Mouse (Mus musculus) layer of hippocampus, postnatal 25 days (tissue): ENCODE measurements around the gene Prkci. TPM values are rescaled to one million over a fixed set of nuclear protein-coding genes. Genes with fewer than 3 reads are reported as not detected.

Source experiments
- microRNA-seq, 2 experiments: library from miRNA; unstranded; fragments of <30 nt; microRNA quantifications; one replicate each; pipeline ENCODE4 v1.2.0; 2021
- total RNA-seq, 2 experiments: library from RNA; stranded (reverse); gene quantifications; 2 replicates each; pipeline ENCODE4 v1.2.3; 2021

Prkci gene
- total RNA-seq, 2 experiments from 2014 or later = 56.8 to 63.4 TPM

Small RNA genes within 50 kb of the gene (microRNA-seq; reads per million reads assigned to microRNA genes)
- gene Mir7008 = 0.74 to 1.8 reads per million in 2 experiments

Other genes with a start within 250 kb of the Prkci start
- not detected for gene Samd7, start 249.5 kb upstream of the Prkci start, total RNA-seq
- gene Sec62, start 202.9 kb upstream of the Prkci start, total RNA-seq = 10 to 100 TPM; 96.2 to 98.3 TPM
- 1 to 10 TPM; 1.2 to 1.3 TPM for gene Gpr160, start 139.8 kb upstream of the Prkci start, total RNA-seq
- 10 to 100 TPM; 31.2 to 42.4 TPM for gene Phc3, start 26.3 kb upstream of the Prkci start, total RNA-seq
- 10 to 100 TPM; 67.6 to 70.0 TPM for gene Skil, start 99.3 kb downstream of the Prkci start, total RNA-seq
- 100 to 1,000 TPM; 273 to 334 TPM for gene Cldn11, start 154.2 kb downstream of the Prkci start, total RNA-seq